Mouse (Mus musculus) cerebellum, adult (tissue): ENCODE measurements at regions not wholly inside any gene's neighbourhood (a gene's known extent, or its start where the extent isn't known, plus 50 kb on each side); places are given as distances from the start of the nearest gene placed in this dataset.

Source experiments
- ATAC-seq: cut with Nextera tagmentation; 2 replicates; pipeline ENCODE4 v1.9.2; 2017; ENCODE audit warnings: mild to moderate bottlenecking, moderate library complexity, mixed read lengths; ENCODE audit not compliant: insufficient number of reproducible peaks, low FRiP score, low TSS enrichment

- ATAC-seq, result no peak
Observed at GRCm38 (mm10) chr15:52242890-52243289, 1641.8 kb upstream of the Gm7489 start.
